Mouse (Mus musculus) small intestine, adult 2 months (tissue): Measurements from ENCODE around the gene Opa3.
A peak's percentile ranks its signal among the peaks of the same experiment; 100 is the strongest.

ENCODE experiments used
- CTCF ChIP-seq: fragments of 200-500 bp; IDR thresholded peaks from 2 replicates; pipeline ENCODE4 v1.5.1; 2012; ENCODE audit warnings: low read depth, mild to moderate bottlenecking, control low read depth, inconsistent platforms, low read length, moderate library complexity, mixed read lengths; ENCODE audit not compliant: insufficient replicate concordance, insufficient read length; ENCODE audit errors: extremely low read depth
- POLR2A ChIP-seq: fragments of 200-500 bp; IDR thresholded peaks from 2 replicates; pipeline ENCODE4 v1.6.1; 2012; ENCODE audit warnings: low read depth, mild to moderate bottlenecking, control low read depth, inconsistent platforms, low read length, moderate library complexity

GRCm38 (mm10) chr7:19178443-19179092 lies 49.6 kb upstream of the Opa3 start:
- TF ChIP-seq POLR2A (no peak), CTCF (peak; percentile 96)
